In the genomic region with DNA sequence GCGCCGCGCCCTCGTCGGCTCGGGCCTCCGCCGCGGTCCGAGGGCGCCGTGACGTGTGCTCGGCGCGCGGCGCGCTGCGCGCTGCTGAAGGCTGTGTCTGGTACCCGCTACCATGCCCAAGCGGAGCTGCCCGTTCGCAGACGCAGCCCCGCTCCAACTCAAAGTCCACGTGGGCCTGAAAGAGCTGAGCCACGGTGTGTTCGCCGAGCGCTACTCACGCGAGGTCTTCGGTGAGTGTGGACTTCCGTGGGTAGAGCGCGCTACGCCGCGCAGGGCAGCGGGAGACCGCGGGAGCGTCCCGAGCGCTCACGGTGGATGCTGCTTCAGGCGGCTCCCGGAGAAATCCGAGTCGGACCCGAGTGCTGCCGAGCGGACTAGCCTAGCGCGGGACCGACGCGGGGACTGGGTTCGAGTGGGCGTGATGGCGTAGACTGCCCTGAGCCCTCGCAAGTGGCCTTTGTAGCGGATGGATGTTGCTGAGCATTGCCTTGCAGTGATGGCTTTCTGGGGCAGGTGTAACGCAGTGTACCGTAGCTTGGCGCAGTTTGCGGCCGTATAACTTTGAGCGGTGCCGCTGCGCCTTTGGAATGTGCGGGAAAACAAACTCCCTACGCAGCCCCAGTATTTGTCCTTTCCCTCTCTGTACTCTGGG, we compare ENCODE assay signal across 8 mouse cellular contexts. TPM values are rescaled to one million over a fixed set of nuclear protein-coding genes. Genes with fewer than 3 reads are reported as not detected.
DNase-seq lines count a peak whose midpoint lies in the region; ATAC-seq and TF ChIP-seq lines count a peak whose summit lies in the region.

No protein-coding gene starts in this region.

- no peak for TF ChIP-seq CTCF in Patski (IDR thresholded peaks at IDR 0.05)
- TF ChIP-seq CTCF in embryonic fibroblast, embryonic 13.5 days (IDR thresholded peaks at IDR 0.05; ENCODE audit: borderline replicate concordance, insufficient read depth, low read length), result no peak
- no peak for TF ChIP-seq CTCF in kidney, adult 2 months (conservative IDR thresholded peaks at IDR 0.05; ENCODE audit: insufficient read depth, insufficient read length, low read depth, low read length)

- CTCF ChIA-PET in Patski (lab: Charles Lee), result no interaction called here

- in situ Hi-C loops in Patski (cut with MboI; ENCODE audit: low pct_unique_long_range_greater_than_20kb), result no loop called here

- DNase-seq in kidney, adult 11 months, result peak; percentile 37
- DNase-seq in kidney, adult 9 months, result no peak
- no peak for DNase-seq in Patski (ENCODE audit: low read depth, low spot score)
- no peak for DNase-seq in kidney, adult 2 months
- DNase-seq in testis, postnatal 10 days (ENCODE audit: low spot score), result peak; percentile 76
- no peak for DNase-seq in ovary, postnatal 36 days (ENCODE audit: low spot score)

- peaks cover 29% of the 10 kb centered on the region for H3K79me2 ChIP-seq in macrophage (ENCODE audit: inconsistent target)

- peaks cover 16% of the 10 kb centered on the region for H3K4me1 ChIP-seq in embryonic fibroblast, embryonic 13.5 days (ENCODE audit: control insufficient read depth, insufficient read depth, low read length)
- H3K4me1 ChIP-seq in kidney, adult 2 months (ENCODE audit: control insufficient read depth, insufficient read depth, low read length), result no peaks in the 10 kb centered on the region

- no peaks in the 10 kb centered on the region for H3K27me3 ChIP-seq in Patski
- no peaks in the 10 kb centered on the region for H3K27me3 ChIP-seq in kidney, adult 2 months (replicated peaks; ENCODE audit: control insufficient read depth, insufficient read depth, low read length)

- WGBS in kidney, adult 2 months, result under 1% methylated on average over 75 of the region's 75 CpGs
- WGBS in macrophage (ENCODE audit: missing documents), result under 1% methylated on average over 75 of the region's 75 CpGs

- peak; percentile 79 for TF ChIP-seq POLR2A in embryonic fibroblast, embryonic 13.5 days (IDR thresholded peaks at IDR 0.05; ENCODE audit: low read depth, low read length)
- no peak for TF ChIP-seq POLR2A in kidney, adult 2 months (IDR thresholded peaks at IDR 0.05; ENCODE audit: low read depth, low read length)

- ATAC-seq in Patski, result peak; percentile 15

- peak overlapping the region; percentile 72 for H3K27ac ChIP-seq in embryonic fibroblast, embryonic 13.5 days (ENCODE audit: insufficient read depth, low read length)
- H3K27ac ChIP-seq in kidney, adult 2 months (ENCODE audit: insufficient read depth, low read depth, low read length), result peak overlapping the region; percentile 40; the same call in 1 of the 2 replicates
- H3K27ac ChIP-seq in macrophage, result peak overlapping the region; percentile 39

- H3K36me3 ChIP-seq in kidney, adult 2 months (ENCODE audit: control insufficient read depth, insufficient read depth, low read length), result no peaks in the 10 kb centered on the region
- peaks cover 2% of the 10 kb centered on the region; the same call in 1 of the 2 replicates for H3K36me3 ChIP-seq in macrophage (ENCODE audit: inconsistent target)

- peak overlapping the region; percentile 64 for H3K4me3 ChIP-seq in embryonic fibroblast, embryonic 13.5 days (ENCODE audit: insufficient read depth, low read length)
- peak overlapping the region; percentile 65 for H3K4me3 ChIP-seq in kidney, adult 2 months (ENCODE audit: insufficient read depth, low read depth, low read length)
- peak overlapping the region; percentile 74 for H3K4me3 ChIP-seq in macrophage (ENCODE audit: inconsistent target)

- POLR2A ChIA-PET in Patski (lab: Charles Lee), result no interaction called here

RNA-seq across cellular contexts. Expression of a gene that starts 0.5 kb away (rescaled TPM):
- polyA plus RNA-seq in Patski (2021) (36.0 TPM), macrophage (2018) (5.6 to 43.8 TPM (median 19.5 TPM) in 3 replicates)
- polyA plus RNA-seq in embryonic fibroblast, embryonic 13.5 days (2011; ENCODE audit: insufficient read length, low read depth, missing spikeins), result 89.1 and 93.5 TPM in 2 replicates
- 27.7 and 27.8 TPM in 2 replicates for polyA plus RNA-seq in kidney, adult 2 months (2012; rRNA removed)
- 10 to 100 TPM in 9 of 26 experiments, 1 to 10 TPM in 16, not detected in 1; 1.1 to 26.5 (median 6.5) TPM for total RNA-seq in macrophage (2018; cell fraction: chromatin; rRNA removed)
- 10 to 100 TPM; 12.1 to 26.8 (median 20.1) TPM for total RNA-seq in macrophage (2018; cell fraction: cytosol; rRNA removed)
- 10 to 100 TPM in 11 of 26 experiments, 1 to 10 TPM in 15; 2.3 to 45.8 (median 8.3) TPM for total RNA-seq in macrophage (2018; cell fraction: nucleus; rRNA removed)

RNA-seq across cellular contexts. Expression of a gene that starts 25.1 kb away (rescaled TPM):
- 1.7 TPM for polyA plus RNA-seq in Patski (2021)
- 2.2 and 4.8 TPM in 2 replicates for polyA plus RNA-seq in embryonic fibroblast, embryonic 13.5 days (2011; ENCODE audit: insufficient read length, low read depth, missing spikeins)
- polyA plus RNA-seq in kidney, adult 2 months (2012; rRNA removed), result 8.1 and 10.4 TPM in 2 replicates
- 10 to 100 TPM in 13 of 26 experiments, 1 to 10 TPM in 13; 2.6 to 59.5 (median 10.7) TPM for total RNA-seq in macrophage (2018; cell fraction: chromatin; rRNA removed)
- 10 to 100 TPM in 25 of 26 experiments, 1 to 10 TPM in 1; 9.8 to 60.0 (median 28.1) TPM for total RNA-seq in macrophage (2018; cell fraction: cytosol; rRNA removed)
- 10 to 100 TPM in 14 of 26 experiments, 1 to 10 TPM in 12; 5.0 to 69.9 (median 11.8) TPM for total RNA-seq in macrophage (2018; cell fraction: nucleus; rRNA removed)
- 33.0 to 157 TPM (median 71.6 TPM) in 3 replicates for polyA plus RNA-seq in macrophage (2018)

RNA-seq across cellular contexts. Expression of a gene that starts 29.7 kb away (rescaled TPM):
- 281 TPM for polyA plus RNA-seq in Patski (2021)
- 227 and 248 TPM in 2 replicates for polyA plus RNA-seq in embryonic fibroblast, embryonic 13.5 days (2011; ENCODE audit: insufficient read length, low read depth, missing spikeins)
- 85.3 and 90.6 TPM in 2 replicates for polyA plus RNA-seq in kidney, adult 2 months (2012; rRNA removed)
- 100 to 1,000 TPM in 20 of 26 experiments, 10 to 100 TPM in 6; 46.0 to 331 (median 122) TPM for total RNA-seq in macrophage (2018; cell fraction: chromatin; rRNA removed)
- total RNA-seq in macrophage (2018; cell fraction: cytosol; rRNA removed), result 100 to 1,000 TPM in 25 of 26 experiments, 10 to 100 TPM in 1; 98.0 to 240 (median 160) TPM
- 100 to 1,000 TPM in 16 of 26 experiments, 10 to 100 TPM in 10; 69.7 to 196 (median 103) TPM for total RNA-seq in macrophage (2018; cell fraction: nucleus; rRNA removed)
- 174 to 203 TPM (median 184 TPM) in 3 replicates for polyA plus RNA-seq in macrophage (2018)

RNA-seq across cellular contexts. Expression of a gene that starts 33.6 kb away (rescaled TPM):
- polyA plus RNA-seq in Patski (2021), result 4.7 TPM
- 1.2 and 1.6 TPM in 2 replicates for polyA plus RNA-seq in embryonic fibroblast, embryonic 13.5 days (2011; ENCODE audit: insufficient read length, low read depth, missing spikeins)
- polyA plus RNA-seq in kidney, adult 2 months (2012; rRNA removed), result 10.7 and 12.1 TPM in 2 replicates
- total RNA-seq in macrophage (2018; cell fraction: chromatin; rRNA removed), result 1 to 10 TPM in 19 of 26 experiments, under 1 TPM in 6, not detected in 1; 0.33 to 9.8 (median 1.9) TPM
- 10 to 100 TPM in 1 of 26 experiments, 1 to 10 TPM in 25; 1.1 to 13.8 (median 3.6) TPM for total RNA-seq in macrophage (2018; cell fraction: cytosol; rRNA removed)
- total RNA-seq in macrophage (2018; cell fraction: nucleus; rRNA removed), result 10 to 100 TPM in 2 of 26 experiments, 1 to 10 TPM in 24; 1.0 to 13.1 (median 3.1) TPM
- 3.2 to 4.7 TPM (median 3.5 TPM) in 3 replicates for polyA plus RNA-seq in macrophage (2018)

RNA-seq across cellular contexts. Expression of a gene that starts 56.4 kb away (rescaled TPM):
- polyA plus RNA-seq in Patski (2021) (59.8 TPM), macrophage (2018) (6.8 to 20.9 TPM (median 9.4 TPM) in 3 replicates)
- polyA plus RNA-seq in embryonic fibroblast, embryonic 13.5 days (2011; ENCODE audit: insufficient read length, low read depth, missing spikeins), result 67.6 and 103 TPM in 2 replicates
- polyA plus RNA-seq in kidney, adult 2 months (2012; rRNA removed), result 8.9 and 9.6 TPM in 2 replicates
- total RNA-seq in macrophage (2018; cell fraction: chromatin; rRNA removed), result 100 to 1,000 TPM in 3 of 26 experiments, 10 to 100 TPM in 23; 10.2 to 397 (median 25.5) TPM
- 10 to 100 TPM in 12 of 26 experiments, 1 to 10 TPM in 14; 2.1 to 23.7 (median 7.4) TPM for total RNA-seq in macrophage (2018; cell fraction: cytosol; rRNA removed)
- 10 to 100 TPM in 16 of 26 experiments, 1 to 10 TPM in 10; 4.2 to 93.0 (median 16.7) TPM for total RNA-seq in macrophage (2018; cell fraction: nucleus; rRNA removed)

Comparison
In these comparisons a context has a peak if more than half of its experiments do, and no peak if none do; other contexts are left out.
1. DNase-seq: peak in kidney, adult 11 months (single experiment) and testis, postnatal 10 days (single experiment); none in kidney, adult 9 months (single experiment), Patski (single experiment), kidney, adult 2 months (single experiment) and ovary, postnatal 36 days (single experiment).
2. Peak in every context shown above with its lines, with median percentiles within 50 percentile points of each other: H3K27ac ChIP-seq and H3K4me3 ChIP-seq.